Mouse (Mus musculus) CD4-positive helper T cell, adult 2 months (primary cell): ENCODE data around the gene Pars2.

Experiments
- DNase-seq: peaks from one replicate; pipeline ENCODE4 v3.0.0-alpha.2; 2012; ENCODE audit warnings: low read depth, missing footprints, low spot score

The Pars2 gene

DNA sequence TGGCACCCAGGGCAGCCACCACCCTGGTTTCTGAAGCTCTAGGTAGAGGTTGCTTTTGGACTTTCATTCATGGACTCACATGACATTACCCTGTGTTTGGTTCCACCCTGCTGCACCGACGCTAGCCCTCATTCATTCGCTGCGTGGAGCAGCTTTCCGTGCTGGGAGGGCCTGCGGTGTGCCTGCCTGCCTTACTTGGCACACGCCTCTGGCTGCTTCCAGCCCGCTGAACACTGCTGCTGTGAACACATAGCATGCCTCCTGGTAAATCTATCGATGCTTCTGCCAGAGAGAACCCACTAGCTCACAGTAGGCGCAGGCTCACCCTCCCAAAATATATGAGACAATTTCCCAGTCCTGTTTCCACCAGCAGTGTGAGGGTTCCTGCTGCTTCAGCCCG is 53.5 kb downstream of the Pars2 start:
- no peak for DNase-seq
